Mouse (Mus musculus): ENCODE measurements around the gene Kcnn4. TPM values are rescaled to one million over a fixed set of nuclear protein-coding genes. Genes with fewer than 3 reads are reported as not detected.

Gene Kcnn4
- 1 to 10 TPM; 1.2 to 2.2 TPM for total RNA-seq (2021)

DNA sequence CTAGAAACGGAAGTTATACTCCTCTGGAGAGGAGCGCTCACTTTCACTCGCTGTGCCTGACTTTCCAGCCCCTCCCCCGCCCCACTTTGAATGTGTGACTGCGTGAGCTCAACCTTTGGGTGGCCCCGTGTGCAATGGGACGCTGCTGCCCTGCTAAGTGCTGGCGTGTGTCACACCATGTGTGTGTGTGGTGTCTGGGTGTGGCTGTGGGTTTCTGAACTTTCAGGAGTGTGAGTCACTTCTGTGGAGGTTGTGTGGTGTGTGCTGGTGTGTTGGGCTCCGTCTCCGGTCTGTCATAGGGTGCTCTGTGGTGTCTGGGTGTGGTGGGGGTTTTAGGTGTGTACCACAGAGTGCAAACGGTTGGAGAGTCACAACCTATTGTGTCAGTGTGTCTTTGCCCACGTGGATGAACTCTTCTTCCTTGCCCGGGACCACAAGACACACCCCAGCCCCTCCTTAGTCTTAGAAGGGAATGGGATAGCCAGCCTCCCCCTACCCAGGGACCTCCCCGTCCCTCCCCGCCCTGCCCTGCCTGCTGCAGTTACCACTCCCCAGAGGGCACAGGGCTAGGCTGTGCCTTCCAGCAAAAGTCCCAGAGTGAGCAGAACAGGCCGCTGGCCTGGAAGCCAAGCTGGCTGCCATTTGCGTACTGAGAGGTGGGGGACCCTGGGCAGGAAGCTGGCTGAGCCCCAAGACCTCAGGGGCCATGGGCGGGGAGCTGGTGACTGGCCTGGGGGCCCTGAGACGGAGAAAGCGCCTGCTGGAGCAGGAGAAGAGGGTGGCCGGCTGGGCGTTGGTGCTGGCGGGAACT, at the start of gene Kcnn4:
Gene Kcnn4, plus strand, starts transcription at position 533 of the 811 bp plus-strand sequence.
- intact Hi-C loops (cut with DNase I): no loop called here
- no peak for DNase-seq

DNA sequence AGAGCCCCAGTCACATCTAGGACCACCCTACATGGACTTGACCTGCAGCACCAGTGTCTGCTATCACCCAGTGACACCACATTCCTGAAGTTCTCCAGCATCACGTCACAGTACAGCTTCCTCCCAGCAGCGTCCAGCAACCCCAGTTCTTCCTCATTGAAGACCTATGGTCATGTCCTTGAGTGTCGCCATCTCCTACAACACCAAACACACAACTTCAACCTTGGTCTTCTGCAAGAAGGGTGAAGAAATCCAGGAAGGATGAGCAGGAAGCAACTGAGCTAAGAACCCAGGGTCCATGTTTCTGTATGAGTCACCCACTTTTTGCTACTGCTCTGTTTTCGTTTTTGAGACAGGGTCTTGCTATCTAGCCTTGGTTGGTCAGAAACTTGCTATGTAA, 47.5 kb upstream of the Kcnn4 start:
- intact Hi-C loops (cut with DNase I): no loop called here
- no peak for DNase-seq

DNA sequence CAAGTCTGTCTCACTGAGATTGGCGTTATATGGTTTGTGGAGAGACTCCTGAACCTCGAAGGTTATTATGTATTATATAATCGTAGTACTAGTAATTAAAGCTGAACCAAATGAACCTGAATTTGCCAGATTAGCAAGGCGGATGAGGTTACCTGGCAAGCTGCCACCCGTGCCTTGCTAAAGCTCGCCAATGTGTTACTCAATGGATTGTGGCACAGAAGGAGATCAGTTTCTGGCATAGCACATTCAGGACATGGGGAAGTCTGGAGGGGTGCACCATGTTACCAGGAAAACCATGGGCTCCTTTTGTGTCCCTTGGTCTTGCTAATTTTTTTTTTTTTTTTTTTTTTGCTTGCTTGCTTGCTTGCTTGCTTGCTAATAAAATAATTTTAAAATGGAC, 44.9 kb upstream of the Kcnn4 start:
- DNase-seq: no peak
- intact Hi-C loops (cut with DNase I): no loop called here

DNA sequence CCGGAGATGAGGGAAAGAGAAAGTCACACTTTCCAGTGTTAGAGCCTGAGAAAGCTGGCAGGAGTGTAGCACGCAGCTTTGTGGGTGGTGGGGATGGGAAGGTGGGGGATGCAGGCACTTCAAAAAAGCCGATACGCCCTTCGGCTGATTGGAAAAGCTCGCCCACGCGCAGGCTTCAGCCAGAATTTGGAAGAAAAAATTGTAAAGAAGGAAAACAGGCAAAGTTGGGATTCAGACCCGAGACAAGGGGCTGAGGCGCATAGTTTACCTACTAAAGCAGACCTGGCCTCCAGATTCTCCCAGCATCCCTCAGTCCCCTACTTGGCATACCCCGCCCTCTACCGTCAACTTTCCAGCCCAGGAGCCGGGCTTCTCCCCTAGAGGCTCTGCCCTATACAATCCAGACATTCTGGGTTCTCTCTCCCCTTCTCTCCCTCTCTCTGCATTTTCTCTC, 44.4 kb upstream of the Kcnn4 start:
- DNase-seq: no peak
- intact Hi-C loops (cut with DNase I): no loop called here

DNA sequence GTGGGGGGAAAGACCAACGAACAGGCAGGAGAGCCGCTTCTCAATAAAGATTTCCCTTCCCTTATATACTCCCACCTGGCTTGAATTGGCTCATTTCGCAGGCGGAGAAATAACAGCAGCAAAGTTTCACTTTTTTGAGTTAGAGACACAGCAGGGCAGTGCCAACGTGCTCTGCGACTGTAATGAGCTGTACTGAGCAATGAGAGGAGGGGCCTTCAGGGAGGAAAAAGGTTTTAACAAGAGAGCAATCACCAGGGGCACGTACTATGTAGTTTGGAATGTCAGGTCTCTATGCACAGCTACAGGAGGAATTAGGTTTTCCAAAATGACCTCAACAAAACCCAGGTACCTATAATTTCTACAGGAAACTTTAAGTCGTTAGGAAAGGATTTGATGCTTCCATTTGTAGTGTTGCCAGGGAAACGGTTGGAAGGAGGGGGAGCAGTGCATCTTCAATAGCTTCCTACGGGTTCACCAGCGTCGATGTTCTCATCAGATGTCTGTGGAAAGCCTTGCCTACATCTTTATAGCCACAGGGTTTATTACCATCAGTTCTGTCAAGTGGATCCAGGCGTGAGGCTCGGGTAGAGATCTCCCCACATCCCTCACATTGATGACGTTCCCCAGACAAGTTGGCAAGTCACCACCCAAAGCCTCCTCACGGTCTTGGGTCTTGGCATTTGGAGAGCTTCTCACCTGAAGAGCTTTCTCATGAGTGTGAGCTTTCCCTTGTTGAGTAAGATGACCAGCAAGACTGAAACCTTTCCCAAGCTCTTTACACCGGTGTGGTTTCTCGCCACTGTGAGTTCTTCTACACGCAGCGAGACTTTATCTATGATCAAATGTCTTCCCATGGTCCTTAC, 43.6 kb upstream of the Kcnn4 start:
- intact Hi-C loops (cut with DNase I): no loop called here

DNA sequence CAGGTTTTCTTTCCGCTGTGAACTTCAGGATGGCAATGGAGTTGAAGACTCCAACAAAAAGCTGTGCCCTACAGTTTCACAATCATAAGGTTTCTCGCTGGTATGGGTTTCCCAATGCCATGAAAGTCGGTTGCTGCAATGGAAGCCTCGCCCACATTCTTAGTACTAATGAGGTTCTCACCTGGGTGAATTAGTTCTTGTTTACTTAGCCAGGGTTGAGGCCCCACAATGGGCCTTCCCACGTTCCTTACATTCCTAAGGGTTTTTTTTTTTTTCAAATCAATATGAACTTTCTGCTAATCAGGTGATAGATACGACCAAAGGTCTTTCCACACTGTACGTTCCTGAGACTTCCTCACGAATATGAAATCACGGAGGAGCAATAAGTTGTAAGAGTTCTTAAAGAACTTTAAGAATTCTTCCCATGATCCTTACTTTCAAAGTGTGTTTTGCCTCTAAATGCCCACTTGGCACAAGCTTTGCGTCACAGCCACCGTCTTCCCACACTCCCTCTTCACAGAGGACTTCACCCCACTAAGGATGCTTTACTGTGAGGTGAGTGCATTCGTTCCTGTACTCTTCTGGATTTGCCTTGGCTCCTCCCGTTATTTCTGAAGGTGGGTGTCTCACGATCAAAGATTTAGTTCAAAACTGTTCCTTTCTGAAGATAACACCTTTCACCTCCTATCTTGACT, 42.6 kb upstream of the Kcnn4 start:
- no peak for DNase-seq
- intact Hi-C loops (cut with DNase I): no loop called here

More for the DNA sequence above, 43.6 kb upstream of the Kcnn4 start:
- DNase-seq: no peak

DNA sequence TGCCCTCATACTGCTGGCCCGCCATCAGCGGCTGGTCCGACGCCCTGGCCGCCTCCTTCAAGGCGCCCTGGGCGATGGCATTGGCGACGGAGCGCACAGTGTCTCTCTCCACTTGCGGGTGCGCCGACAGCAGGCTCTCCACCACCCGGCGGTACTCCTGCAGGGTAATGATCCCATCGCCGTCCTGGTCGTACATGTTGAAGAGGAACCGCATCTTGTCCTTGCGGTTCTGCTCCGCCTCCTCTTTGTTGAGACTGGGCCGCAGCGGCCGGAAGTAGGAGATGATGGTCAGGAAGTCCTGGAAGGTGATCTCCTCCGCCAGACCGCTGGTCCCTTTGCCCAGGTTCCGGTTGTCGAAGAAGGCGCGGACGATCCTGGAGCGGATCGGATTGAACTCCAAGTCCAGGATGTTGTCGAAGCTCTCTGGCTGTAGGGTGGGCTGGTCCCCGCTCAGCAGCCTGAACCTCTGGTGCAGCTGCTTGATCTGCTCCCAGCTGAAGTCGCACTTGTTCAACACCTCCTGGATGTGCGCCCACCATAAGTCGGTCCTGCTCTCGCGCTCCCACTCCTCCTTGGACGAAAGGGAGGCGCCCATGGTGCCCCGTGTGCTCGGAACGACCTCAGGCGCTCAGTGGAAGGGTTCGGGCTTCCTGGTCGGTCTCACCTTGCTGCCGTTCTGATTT, 36.6 kb upstream of the Kcnn4 start, which contains the start of gene Tescl:
Gene Tescl, minus strand, starts transcription at position 633 of the 683 bp plus-strand sequence.
- DNase-seq: peak in 1 of 2 experiments; percentile 9
- intact Hi-C loops (cut with DNase I): no loop called here

DNA sequence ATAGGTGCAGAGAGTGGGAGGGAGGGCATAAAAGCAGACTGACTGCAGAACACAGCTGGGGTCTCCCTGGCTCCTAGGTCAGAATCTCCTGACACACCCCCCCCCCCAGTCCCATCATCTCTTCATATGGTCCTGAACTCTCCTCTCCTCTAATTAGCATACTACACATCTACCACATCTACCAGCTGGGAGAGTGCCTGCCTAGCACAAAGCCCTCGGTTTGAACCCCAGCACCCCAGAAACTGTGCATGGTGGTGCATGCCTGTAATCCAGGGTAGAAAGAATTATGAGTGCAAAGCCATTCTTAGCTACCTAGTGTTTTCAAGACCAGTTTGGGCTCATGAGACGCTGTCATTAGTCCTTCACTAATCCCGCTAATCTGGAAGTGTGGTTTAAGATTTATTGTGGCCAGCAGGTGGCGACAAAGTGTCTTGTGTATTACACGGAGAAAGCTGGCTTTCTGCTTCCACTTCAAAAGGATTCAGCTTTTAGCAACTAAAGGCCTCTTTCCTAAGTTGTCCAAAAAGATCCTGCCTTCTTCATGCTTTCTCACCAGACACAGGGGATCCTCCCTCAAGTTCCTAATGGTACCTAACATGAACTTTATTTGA, 34.3 kb upstream of the Kcnn4 start:
- peak; percentile 62 to 80 for DNase-seq
- intact Hi-C loops (cut with DNase I): loop anchor here (2.0 kb wide), 1 partner anchor 49 kb away; no protein-coding TSS in a partner anchor

DNA sequence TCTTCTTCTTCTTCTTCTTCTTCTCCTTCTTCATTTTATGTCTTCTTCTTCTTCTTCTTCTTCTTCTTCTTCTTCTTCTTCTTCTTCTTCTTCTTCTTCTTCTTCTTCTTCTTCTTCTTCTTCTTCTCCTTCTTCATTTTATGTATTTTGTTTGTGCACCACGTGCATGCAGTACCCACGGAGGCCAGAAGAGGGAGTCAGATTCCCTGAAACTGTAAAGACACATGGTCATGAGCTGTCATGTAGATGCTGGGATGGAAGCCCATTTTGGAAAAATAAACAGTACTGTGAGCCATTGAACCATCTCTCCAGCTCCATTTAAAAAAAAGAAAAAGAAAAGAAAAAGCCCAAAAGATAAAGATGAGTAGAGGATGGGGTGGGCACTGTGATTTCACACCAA, 31.8 kb upstream of the Kcnn4 start:
- no peak for DNase-seq
- intact Hi-C loops (cut with DNase I): no loop called here

DNA sequence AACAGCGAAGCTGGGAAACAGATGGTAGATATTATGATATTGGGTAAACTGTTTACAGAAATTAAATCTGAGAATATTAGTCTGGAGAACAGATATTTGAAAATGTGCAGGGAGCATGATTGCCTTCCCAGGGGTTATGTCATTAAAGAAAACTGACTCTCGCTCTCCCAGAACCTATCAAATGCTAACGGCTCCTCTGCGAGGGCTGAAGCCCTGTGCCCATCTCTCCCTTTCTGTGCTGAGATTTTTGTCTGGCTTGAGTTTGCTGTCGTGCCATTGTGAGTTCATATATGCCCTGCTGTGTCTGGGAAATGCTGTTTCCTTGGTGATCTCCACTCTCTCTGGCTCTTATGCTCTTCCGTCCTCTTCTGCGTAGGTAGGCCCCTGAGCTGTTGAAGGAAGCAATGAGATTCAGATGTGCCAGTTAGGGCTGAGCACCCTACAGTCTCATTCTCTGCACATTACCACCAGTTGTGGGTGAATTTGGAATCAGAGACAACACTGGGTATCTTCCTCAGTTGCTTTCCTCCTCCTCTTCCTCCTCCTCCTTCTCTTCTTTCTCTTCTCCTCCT, 26.3 kb upstream of the Kcnn4 start:
- intact Hi-C loops (cut with DNase I): no loop called here
- no peak for DNase-seq

DNA sequence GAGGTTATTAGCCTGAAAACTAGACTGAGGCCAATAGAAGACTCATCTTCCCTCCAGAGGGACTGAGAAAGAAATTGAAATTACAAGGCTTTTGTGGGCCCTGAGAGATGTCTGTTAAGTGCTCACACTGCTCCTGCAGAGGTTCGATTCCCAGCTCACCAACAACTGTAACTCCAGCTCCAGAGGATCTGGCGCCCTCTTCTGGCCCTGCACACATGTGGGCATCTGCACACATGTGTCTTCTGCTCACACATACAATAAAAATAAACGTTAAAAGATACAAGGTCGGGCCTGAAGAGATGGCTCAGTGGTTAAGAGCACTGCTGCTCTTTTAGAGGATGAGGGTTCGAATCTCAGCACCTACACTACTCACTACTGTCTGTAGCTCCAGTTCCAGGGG, 23.6 kb upstream of the Kcnn4 start:
- intact Hi-C loops (cut with DNase I): no loop called here
- DNase-seq: no peak

DNA sequence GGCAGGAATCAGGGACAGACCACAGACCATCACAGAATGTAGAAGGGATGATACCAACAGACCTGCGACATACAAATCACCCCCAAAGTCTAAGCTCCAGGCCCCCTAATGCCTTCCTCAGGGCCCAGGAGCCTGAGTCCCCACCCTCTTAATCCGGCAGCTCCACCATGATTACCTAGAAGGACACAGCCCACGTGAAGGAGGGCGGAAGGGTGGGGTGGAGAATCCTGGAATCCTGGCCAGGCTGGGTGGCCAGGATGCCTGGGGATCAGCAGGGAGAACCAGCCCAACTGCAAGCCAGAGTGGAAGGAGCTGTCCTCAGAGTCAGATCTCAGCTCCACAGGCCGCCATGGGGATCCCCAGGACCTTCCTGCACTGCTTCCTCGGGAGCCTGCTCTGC, 21.2 kb upstream of the Kcnn4 start, which contains the start of gene Lypd5:
Gene Lypd5, plus strand, starts transcription at position 301 of the 400 bp plus-strand sequence.
- intact Hi-C loops (cut with DNase I): no loop called here
- no peak for DNase-seq

DNA sequence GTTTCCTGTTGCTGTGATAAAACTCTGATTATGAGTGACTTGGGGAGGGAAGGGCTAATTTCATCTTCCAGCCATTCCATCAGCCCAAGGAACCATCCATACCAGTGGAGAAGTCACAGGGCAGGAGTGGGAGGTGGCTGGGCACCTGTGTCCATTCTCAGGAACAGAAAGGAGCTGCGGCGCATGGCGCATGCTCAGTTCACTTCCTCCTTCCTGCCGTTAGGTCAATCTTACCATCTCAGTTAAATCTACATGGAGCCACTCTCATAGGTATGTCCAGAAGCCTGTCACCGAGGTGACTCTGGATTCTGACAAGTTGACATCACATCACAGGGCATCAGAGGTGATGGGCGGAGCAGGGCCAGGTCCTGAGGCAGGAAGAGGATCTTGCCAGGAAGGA, 14.4 kb upstream of the Kcnn4 start:
- intact Hi-C loops (cut with DNase I): no loop called here
- DNase-seq: no peak

DNA sequence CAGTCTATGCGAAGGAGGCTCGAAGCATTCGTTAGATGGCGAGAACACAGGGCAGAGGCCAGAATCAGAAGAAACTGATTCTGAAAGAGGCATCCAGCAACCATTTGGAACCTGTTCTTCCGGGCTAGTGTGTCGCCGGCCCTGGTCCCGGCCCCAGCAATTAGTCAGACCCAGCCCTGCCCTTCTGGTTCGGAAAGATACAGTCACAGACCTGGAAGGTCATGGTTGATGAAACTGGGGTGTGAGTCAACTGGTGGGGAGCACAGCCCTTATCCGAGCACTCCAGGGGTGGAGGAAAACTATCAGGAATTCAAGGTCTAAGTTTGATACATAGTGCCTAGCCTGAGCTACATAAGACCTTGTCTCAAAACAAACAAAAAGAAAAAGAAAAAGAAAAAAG, 14.0 kb upstream of the Kcnn4 start:
- DNase-seq: no peak
- intact Hi-C loops (cut with DNase I): no loop called here

DNA sequence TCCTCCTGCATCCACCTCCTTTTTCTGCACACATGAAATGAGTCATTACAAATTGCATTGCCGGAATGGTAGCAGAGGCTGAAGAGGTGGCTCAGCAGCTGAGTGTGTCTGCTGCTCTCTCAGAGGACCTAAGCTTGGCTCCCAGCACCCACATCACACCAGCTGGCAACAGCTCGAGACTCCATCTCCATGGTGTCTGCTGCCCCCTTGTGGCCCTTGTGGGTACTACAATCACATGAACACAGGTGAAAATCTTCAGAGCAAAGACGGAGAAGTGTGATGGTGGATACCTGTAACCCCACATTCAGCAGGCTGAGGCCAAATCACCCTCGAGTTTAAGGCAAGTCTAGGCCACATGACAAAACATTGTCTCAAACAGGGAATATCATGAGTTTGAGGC, 12.2 kb upstream of the Kcnn4 start:
- intact Hi-C loops (cut with DNase I): no loop called here

DNA sequence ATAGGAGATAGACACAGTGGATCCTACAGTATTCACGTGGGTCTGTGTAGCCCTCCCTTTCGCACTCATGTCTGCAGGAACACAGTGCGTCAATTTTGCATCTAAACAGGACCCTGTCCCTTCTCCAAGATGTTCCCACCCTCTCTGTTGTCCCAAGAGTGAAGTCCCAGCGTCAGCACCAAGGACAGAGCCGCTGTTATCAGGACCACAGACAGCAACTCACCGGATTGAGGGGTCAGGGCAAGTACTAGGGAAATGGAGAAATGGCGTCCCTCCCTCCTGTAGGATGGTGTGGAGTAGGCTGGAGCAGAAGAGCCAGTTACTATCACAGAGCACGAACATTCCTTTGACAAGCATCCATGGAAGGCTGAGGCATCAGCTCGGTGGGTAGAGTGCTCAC, 10.8 kb upstream of the Kcnn4 start:
- intact Hi-C loops (cut with DNase I): no loop called here
- DNase-seq: peak in 1 of 2 experiments; percentile 66

More for the DNA sequence above, 12.2 kb upstream of the Kcnn4 start:
- no peak for DNase-seq

DNA sequence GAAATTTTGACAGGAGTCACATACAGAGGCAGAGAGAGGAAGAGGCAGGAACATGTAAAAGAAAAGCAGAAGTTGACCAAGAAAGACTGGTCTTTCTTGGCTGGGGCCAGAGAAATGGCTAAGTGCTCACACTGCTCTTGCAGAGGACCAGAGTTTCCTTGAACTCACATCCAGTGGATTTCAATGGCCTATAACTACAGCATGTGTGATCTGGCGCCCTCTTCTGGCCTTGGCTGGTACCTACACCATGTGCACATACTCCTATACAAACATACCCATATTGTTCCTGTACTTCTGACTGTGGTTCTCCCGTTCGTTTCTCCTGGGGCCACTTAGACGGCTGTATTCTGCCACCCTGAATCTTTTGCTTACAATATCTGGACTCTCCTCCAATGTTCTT, 9.1 kb upstream of the Kcnn4 start:
- intact Hi-C loops (cut with DNase I): no loop called here
- DNase-seq: no peak

DNA sequence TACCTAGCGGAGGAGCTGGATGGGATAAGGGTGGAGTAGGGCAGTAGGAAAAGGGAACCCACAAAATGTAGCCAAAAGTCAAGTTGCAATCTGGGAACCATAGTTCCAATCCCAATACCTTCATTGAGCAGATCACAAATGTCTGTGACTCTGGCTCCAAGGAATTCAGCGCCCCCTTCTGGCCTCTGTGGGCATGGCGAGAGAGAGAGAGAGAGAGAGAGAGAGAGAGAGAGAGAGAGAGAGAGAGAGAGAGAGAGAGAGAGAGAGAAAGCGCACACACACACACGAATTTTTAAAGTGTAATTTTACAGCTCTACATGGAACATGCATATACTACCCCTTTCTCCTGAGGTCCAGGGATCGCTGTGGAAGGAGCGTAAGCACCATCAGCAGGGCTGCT, 6.8 kb upstream of the Kcnn4 start:
- intact Hi-C loops (cut with DNase I): no loop called here
- DNase-seq: no peak

DNA sequence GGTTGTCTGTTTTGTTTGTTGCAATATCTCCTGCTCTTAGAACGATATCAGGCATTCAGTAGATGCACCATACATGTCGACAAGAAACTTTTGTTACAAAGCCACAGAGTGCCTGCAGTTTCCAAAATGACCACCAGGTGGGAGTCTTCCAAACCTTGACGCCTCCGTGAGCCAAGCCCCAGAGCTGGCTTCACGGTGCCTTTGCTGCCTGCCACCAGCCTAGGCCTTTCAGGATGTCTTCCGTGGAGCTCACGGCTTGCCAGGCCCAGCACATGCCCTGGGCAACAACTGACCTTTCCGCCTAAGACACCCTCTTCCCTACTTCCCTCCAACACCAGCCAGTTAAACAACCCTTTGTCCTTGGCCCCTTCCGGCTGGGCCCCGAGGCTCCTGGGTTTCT, 5.2 kb upstream of the Kcnn4 start:
- intact Hi-C loops (cut with DNase I): loop anchor here (1.0 kb wide), 2 partner anchors 20 to 42 kb away; no protein-coding TSS in a partner anchor
- DNase-seq: peak; percentile 81 to 90
